Mouse (Mus musculus) G1E (cell line): ENCODE results near the gene Lmf1.

ENCODE experiments used
- CTCF ChIP-seq: IDR thresholded peaks from 2 replicates; pipeline ENCODE4 v1.5.1; 2012; ENCODE audit warnings: low read depth, low read length, inconsistent platforms, mixed read lengths
- GATA1 ChIP-seq: IDR thresholded peaks from 2 replicates; pipeline ENCODE4 v1.6.1; 2012; ENCODE audit warnings: borderline replicate concordance, low read length, inconsistent platforms, mixed read lengths
- GATA2 ChIP-seq: IDR thresholded peaks from 2 replicates; pipeline ENCODE4 v1.6.1; 2012; ENCODE audit warnings: low read depth, low read length, inconsistent platforms, borderline replicate concordance
- POLR2AphosphoS5 ChIP-seq: IDR thresholded peaks from 2 replicates; pipeline ENCODE4 v1.6.1; 2012; ENCODE audit warnings: low read depth, low read length, inconsistent platforms; ENCODE audit not compliant: insufficient replicate concordance

GRCm38 (mm10) chr17:25560554-25561222 lies 18.2 kb upstream of the Lmf1 start:
- TF ChIP-seq GATA1: no peak
- no peak for TF ChIP-seq CTCF
- no peak for TF ChIP-seq POLR2AphosphoS5
- no peak for TF ChIP-seq GATA2
